Mouse (Mus musculus): ENCODE data around the gene Asnsd1.
A peak's percentile ranks its signal among the peaks of the same experiment; 100 is the strongest.
"Not testable (repeated sequence)": the region's sequence is repeated elsewhere in the genome, so short reads cannot be mapped to it uniquely, and the experiment has no call there.

Gene Asnsd1

GRCm38 (mm10) chr1:53352327-53353261, at the start of gene Asnsd1, which contains the start of the genes Asdurf and Gm28551:
Gene Asnsd1 (minus strand): TSS chr1:53352752.
Gene Asdurf (minus strand): TSS chr1:53352619.
Gene Gm28551 (minus strand): TSS chr1:53352667.
- DNase-seq (ENCODE audit: low spot score): peak; percentile 96

GRCm38 (mm10) chr1:53393936-53394760, 41.6 kb upstream of the Asnsd1 start:
- DNase-seq (ENCODE audit: low spot score): not testable (repeated sequence)

GRCm38 (mm10) chr1:53388762-53389161, 36.2 kb upstream of the Asnsd1 start:
- no peak for DNase-seq (ENCODE audit: low spot score)

- no peak for DNase-seq (ENCODE audit: low spot score)
Observed at GRCm38 (mm10) chr1:53384085-53384688, 31.6 kb upstream of the Asnsd1 start.

- DNase-seq (ENCODE audit: low spot score): no peak
Observed at GRCm38 (mm10) chr1:53377731-53378130, 25.2 kb upstream of the Asnsd1 start.

- not testable (repeated sequence) for DNase-seq (ENCODE audit: low spot score)
Observed at GRCm38 (mm10) chr1:53375965-53376364, 23.4 kb upstream of the Asnsd1 start.

GRCm38 (mm10) chr1:53358988-53359387, 6.4 kb upstream of the Asnsd1 start:
- no peak for DNase-seq (ENCODE audit: low spot score)

GRCm38 (mm10) chr1:53341071-53341470, 11.5 kb downstream of the Asnsd1 start:
- DNase-seq (ENCODE audit: low spot score): no peak

- not testable (repeated sequence) for DNase-seq (ENCODE audit: low spot score)
Observed at GRCm38 (mm10) chr1:53337403-53337802, 15.1 kb downstream of the Asnsd1 start.

- no peak for DNase-seq (ENCODE audit: low spot score)
Observed at GRCm38 (mm10) chr1:53335465-53335864, 17.1 kb downstream of the Asnsd1 start.

- DNase-seq (ENCODE audit: low spot score): not testable (repeated sequence)
Observed at GRCm38 (mm10) chr1:53333527-53333926, 19.0 kb downstream of the Asnsd1 start.

GRCm38 (mm10) chr1:53324827-53325494, 27.6 kb downstream of the Asnsd1 start:
- DNase-seq (ENCODE audit: low spot score): no peak

- no peak for DNase-seq (ENCODE audit: low spot score)
Observed at GRCm38 (mm10) chr1:53324277-53324676, 28.3 kb downstream of the Asnsd1 start.

GRCm38 (mm10) chr1:53323254-53323653, 29.3 kb downstream of the Asnsd1 start:
- DNase-seq (ENCODE audit: low spot score): no peak

- no peak for DNase-seq (ENCODE audit: low spot score)
Observed at GRCm38 (mm10) chr1:53321662-53322344, 30.7 kb downstream of the Asnsd1 start.

- peak; percentile 79 for DNase-seq (ENCODE audit: low spot score)
Observed at GRCm38 (mm10) chr1:53312989-53313967, 39.3 kb downstream of the Asnsd1 start, which contains the start of gene Osgepl1. Gene Osgepl1 (plus strand): TSS chr1:53313624.

GRCm38 (mm10) chr1:53300506-53300905, 52.0 kb downstream of the Asnsd1 start:
- no peak for DNase-seq (ENCODE audit: low spot score)

GRCm38 (mm10) chr1:53296581-53297383, 55.8 kb downstream of the Asnsd1 start, which contains the start of the genes Pms1, Ormdl1 and Gm28778:
Gene Pms1 (minus strand): TSS chr1:53297018.
Gene Ormdl1 (plus strand): TSS chr1:53297095.
Gene Gm28778 (plus strand): TSS chr1:53297111.
- peak; percentile 92 for DNase-seq (ENCODE audit: low spot score)
